14 mouse cellular contexts compared by ENCODE assay signal in genomic region chr3:144378524-144379225, GRCm38 (mm10).
DNase-seq lines count a peak whose midpoint lies in the region; ATAC-seq lines count a peak whose summit lies in the region.
"Had no signal": no experiment of that assay in that cellular context is flagged by ENCODE, and none has a peak within 500 bp of the region (broad histone marks: within the 10 kb centered on the region; RNA-seq: fewer than 3 reads in every experiment).

No protein-coding gene starts in this region.

- 83% methylated on average over 8 of the region's 8 CpGs for WGBS in forebrain, embryonic 10.5 days
- WGBS in hindbrain, embryonic 13.5 days: 79% methylated on average over 8 of the region's 8 CpGs
- 89% methylated on average over 8 of the region's 8 CpGs for WGBS in midbrain, embryonic 13.5 days

- no peak overlapping the region for H3K4me2 ChIP-seq in hindbrain, embryonic 13.5 days
- no peak overlapping the region for H3K4me2 ChIP-seq in midbrain, embryonic 13.5 days (replicated peaks)
- H3K4me2 ChIP-seq: liver, embryonic 11.5 days had no signal

- peaks cover 61% of the 10 kb centered on the region for H3K4me1 ChIP-seq in forebrain, embryonic 10.5 days
- peaks cover 36% of the 10 kb centered on the region for H3K4me1 ChIP-seq in hindbrain, embryonic 13.5 days (replicated peaks)
- H3K4me1 ChIP-seq in midbrain, embryonic 13.5 days (replicated peaks): peaks cover 27% of the 10 kb centered on the region

- peak; percentile 52; the same call in 1 of the 2 replicates for ATAC-seq in hindbrain, embryonic 13.5 days (ENCODE audit: low FRiP score)
- peak; percentile 31 for ATAC-seq in midbrain, embryonic 13.5 days
- ATAC-seq: Patski had no signal

- peaks cover 51% of the 10 kb centered on the region for H3K27me3 ChIP-seq in forebrain, embryonic 10.5 days (ENCODE audit: poor library complexity, severe bottlenecking)
- H3K27me3 ChIP-seq in hindbrain, embryonic 13.5 days: 0 out of 2 replicates have a peak, but pooled peaks cover 7% of the 10 kb centered on the region
- H3K27me3 ChIP-seq in midbrain, embryonic 13.5 days: no peaks in the 10 kb centered on the region
- H3K27me3 ChIP-seq: Patski had no signal

- no peaks in the 10 kb centered on the region for H3K36me3 ChIP-seq in forebrain, embryonic 10.5 days (replicated peaks)
- H3K36me3 ChIP-seq in hindbrain, embryonic 13.5 days: no peaks in the 10 kb centered on the region
- H3K36me3 ChIP-seq in midbrain, embryonic 13.5 days: no peaks in the 10 kb centered on the region

- no peak overlapping the region for H3K9ac ChIP-seq in hindbrain, embryonic 13.5 days
- H3K9ac ChIP-seq in midbrain, embryonic 13.5 days (replicated peaks): no peak overlapping the region

- H3K9me3 ChIP-seq in forebrain, embryonic 10.5 days: no peaks in the 10 kb centered on the region
- H3K9me3 ChIP-seq in hindbrain, embryonic 13.5 days: no peaks in the 10 kb centered on the region
- H3K9me3 ChIP-seq in midbrain, embryonic 13.5 days: no peaks in the 10 kb centered on the region

- H3K4me3 ChIP-seq in forebrain, embryonic 10.5 days: no peak overlapping the region
- no peak overlapping the region for H3K4me3 ChIP-seq in hindbrain, embryonic 13.5 days
- no peak overlapping the region for H3K4me3 ChIP-seq in midbrain, embryonic 13.5 days (replicated peaks)
- H3K4me3 ChIP-seq: erythroblast, embryonic 14.5 days had no signal

- peak; percentile 93 for DNase-seq in Muller cell, postnatal 12 days (ENCODE audit: inconsistent ontology term)
- no peak for DNase-seq in forebrain, embryonic 10.5 days (ENCODE audit: extremely low spot score, low spot score)
- DNase-seq in ovary, postnatal 36 days (ENCODE audit: low spot score): no peak
- DNase-seq in heart, postnatal 14 days: no peak
- DNase-seq in thymus, postnatal 36 days: no peak
- DNase-seq: adrenal gland, adult 2 months; gastrocnemius, postnatal 36 days; lung, postnatal 14 days; thymus, postnatal 4 days had no signal

- peak overlapping the region; percentile 79; the same call in 1 of the 2 replicates for H3K27ac ChIP-seq in forebrain, embryonic 10.5 days
- H3K27ac ChIP-seq in hindbrain, embryonic 13.5 days: peak overlapping the region; percentile 53; the same call in 1 of the 2 replicates
- H3K27ac ChIP-seq in midbrain, embryonic 13.5 days: no peak overlapping the region

- intact Hi-C loops in heart, postnatal 14 days (cut with DNase I): no loop called here
